Mouse (Mus musculus): ENCODE measurements around the gene Slc6a16. TPM values are rescaled to one million over a fixed set of nuclear protein-coding genes. Genes with fewer than 3 reads are reported as not detected.

Slc6a16 gene
- under 1 TPM; 0.31 to 0.78 TPM for total RNA-seq (2023)

DNA sequence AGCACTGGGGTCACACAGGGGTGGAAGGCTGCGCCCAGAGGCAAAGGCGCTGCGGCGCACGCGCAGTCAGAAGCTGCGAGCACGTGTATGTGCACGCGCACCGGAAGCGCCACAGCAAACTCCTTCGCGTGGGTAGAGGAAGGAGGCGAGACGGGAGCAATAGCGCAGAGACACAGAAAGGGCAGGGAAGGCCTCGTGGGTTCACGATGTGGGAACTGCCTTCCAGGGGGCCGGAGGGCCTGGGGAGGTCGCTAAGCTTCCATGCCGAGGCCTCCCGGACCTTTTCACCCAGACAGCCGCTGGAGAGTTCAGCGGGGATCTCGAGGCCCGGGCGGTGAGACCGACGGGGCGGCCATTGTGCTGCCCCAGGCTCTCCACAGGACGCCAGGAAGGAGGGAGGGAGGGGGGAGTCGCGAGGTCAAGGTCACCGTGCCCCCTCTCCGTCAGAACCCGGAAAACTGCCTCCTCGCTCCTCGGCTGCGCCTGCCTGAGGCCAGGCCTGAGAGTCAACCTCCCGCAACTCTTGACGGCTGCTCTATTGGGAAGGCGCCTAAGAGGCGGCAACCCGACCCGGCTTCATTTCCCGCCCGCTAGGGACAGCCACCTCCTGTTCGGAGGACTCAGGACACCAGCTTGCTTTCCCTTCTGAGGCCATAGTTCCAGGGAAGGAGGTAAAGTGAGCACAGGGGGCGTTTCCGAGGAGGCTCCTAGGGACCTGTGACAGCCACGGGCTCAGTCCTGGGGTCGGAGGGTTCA lies at the start of gene Slc6a16:
Gene Slc6a16, plus strand, starts transcription at position 453 of the 756 bp plus-strand sequence.

DNA sequence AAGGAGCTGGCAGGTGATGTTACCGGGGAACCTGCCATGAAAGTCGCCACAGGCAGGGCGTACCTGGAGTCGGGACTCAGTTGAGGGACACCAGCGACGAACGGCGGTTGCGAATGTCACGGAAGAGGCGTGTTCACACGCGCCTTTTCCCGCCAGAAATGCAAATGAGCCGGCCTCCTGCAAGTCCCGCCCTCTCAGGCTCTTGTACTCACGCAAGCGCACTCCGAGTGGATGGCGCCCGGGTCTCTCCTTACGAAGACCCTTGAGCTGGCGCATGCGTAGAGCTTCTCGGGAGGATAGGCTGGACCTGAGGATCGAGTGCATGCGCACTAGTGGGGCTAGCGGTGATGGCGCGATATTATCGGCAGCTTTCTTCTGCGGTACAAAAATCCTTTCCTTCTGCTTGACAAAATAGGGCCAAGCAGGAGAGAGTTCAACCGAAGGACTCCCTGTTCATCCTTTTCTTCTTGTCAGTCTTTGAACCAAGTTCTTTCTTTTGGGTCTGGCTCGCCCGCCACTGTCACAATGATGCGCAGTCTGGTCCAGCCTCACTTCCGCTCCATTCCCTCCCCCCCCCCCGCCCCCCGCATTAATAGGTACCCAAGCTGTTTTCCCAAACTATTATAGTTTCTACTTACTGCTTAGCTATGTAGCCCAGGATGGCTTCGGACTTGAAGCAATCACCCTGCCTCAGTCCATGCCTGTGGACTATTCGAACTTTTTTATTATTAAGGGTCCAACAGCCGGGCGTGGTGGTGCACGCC lies 36.3 kb upstream of the Slc6a16 start, which contains the start of gene Ccdc155:
Gene Ccdc155, minus strand, starts transcription at position 513 of the 764 bp plus-strand sequence.

DNA sequence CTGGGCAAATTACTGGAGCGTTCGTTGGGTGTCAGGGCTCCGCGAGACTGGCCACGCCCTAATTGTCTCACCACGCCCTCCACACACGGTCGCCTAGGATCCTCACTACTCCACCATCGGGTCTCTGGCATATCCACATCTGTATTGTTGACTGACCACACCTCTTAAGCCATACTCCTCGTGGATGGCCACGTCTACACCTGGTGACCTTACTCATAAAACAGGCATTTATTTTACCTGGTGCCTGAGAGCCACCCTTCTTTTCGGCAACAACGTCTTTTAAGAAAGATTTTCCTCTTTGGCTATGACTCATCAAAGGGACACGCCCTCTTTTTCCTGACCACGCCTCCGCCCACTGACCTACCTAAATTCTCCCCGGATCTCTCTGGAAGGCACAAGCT lies 29.0 kb upstream of the Slc6a16 start, which contains the start of gene Dkkl1:
Gene Dkkl1, minus strand, starts transcription at position 297 of the 401 bp plus-strand sequence.

DNA sequence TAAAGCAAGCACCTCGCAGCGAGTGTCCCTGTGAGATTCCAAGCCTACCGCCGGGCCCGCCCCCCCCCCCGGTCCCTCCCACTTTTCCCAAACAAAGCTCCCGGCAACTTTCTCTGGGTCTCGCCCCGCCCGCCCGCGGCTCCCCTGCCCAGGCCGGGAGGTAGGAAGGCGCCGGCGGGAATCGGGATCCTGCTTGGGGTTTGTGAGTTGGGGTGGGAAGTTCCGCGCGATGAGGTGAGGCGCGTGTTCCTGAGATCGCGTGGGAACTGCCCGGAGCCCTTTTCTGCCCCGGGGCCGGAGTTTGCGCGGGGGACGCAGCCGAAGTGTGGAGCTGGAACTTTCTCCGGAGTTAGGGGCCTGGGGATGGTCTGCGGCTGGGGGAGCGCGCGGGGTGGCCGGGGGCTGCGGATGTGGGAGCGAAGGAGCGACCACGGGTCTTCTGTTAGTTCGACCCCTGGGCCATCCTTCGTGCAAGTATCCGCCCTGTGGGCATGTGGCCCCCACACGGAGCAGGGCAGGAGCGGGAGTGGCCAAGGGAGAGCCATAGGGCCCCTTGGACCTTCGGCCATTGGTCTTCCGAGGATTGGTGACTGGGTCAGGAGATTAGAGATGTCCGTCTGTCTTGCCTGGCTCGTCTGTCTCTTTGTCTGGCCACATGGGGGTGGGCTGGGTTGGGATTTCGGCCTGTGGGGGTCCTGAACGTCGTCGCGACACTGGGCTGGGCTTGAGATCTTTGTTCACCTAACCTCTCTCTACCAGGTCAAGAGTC lies 25.0 kb upstream of the Slc6a16 start, which contains the start of gene Tead2:
Gene Tead2, plus strand, starts transcription at position 81 of the 769 bp plus-strand sequence.

DNA sequence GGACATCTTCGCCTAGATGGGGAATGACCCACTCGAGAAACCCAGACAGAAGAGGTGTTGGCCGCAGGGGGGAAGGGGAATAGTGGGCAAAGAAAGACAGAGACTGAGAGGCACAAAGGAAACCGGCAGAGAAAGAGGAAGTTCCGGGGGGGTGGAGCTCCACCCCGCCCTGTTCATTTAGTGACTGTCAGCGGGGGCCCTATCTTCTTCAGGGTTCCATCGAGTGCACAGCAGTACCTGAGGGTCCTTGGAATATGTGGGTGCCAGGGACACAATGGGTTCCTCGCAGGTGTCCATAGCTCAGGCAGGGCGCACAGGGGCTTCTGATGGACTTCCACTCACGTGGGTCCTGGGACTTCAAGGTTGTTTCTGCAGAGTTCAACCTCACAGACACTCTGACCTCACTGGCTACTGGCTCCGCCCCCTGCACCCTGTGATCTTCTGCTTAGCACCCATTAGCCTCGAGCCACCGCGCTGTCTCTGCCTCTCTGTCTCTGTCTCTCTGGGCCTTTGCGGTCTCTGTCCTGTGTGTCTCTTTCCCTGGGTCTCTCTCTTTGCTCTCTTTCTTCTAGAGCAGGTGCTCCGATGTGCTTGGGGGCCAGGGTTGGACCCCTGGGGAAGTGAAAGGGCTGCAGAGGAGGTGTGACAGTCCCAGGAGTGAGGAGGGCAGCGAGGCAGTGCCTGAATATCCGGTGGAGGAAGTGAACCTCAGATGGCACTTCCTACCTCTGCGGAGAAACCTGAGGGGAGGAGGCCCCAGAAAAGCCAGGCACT lies 2.0 kb upstream of the Slc6a16 start, which contains the start of gene Cd37:
Gene Cd37, minus strand, starts transcription at position 393 of the 774 bp plus-strand sequence.

DNA sequence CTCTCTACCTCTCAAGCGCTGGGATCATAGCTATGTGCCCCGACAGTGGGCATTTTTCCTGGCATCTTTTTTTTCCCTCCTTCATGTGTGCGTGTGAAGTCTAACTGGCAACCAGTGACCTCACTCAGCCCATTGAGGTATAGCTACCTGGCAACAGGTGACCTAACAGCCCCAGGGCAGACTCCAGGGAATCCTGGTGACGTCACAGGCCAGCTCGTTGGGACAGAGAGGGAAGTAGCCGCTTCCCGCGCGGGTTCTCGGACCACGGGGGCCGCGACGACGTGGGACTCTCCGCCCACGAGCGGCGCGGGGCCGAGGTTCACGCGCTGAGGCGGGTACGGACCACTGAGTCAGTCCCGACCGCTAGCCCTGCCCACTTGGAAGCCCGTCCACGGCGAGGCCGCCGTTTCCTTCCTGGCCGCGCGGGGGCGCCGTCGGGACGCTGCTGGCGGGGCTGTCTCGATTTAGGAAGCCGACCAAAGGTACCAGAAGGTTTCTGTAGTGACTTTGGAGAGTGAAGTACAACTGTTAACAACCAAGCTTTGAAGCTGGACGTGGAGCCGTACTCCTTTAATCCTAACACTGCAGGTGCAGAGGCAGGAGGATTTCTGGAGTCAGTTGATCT lies 36.4 kb downstream of the Slc6a16 start, which contains the start of gene Slc6a21:
Gene Slc6a21, plus strand, starts transcription at position 378 of the 625 bp plus-strand sequence.

Other genes starting within 250 kb of the Slc6a16 start
- gene Irf3, start 243.4 kb upstream of the Slc6a16 start, total RNA-seq (2023) = 10 to 100 TPM; 55.8 to 60.1 TPM
- 10 to 100 TPM in 1 of 2 experiments, 1 to 10 TPM in 1; 9.3 to 14.3 TPM for gene Bcl2l12, start 242.4 kb upstream of the Slc6a16 start, total RNA-seq (2023)
- gene Scaf1, start 224.7 kb upstream of the Slc6a16 start, total RNA-seq (2023) = 10 to 100 TPM; 57.7 to 58.5 TPM
- gene Rras, start 223.1 kb upstream of the Slc6a16 start, total RNA-seq (2023) = 10 to 100 TPM; 13.6 to 16.8 TPM
- 10 to 100 TPM; 22.7 to 23.8 TPM for gene Prr12, start 188.2 kb upstream of the Slc6a16 start, total RNA-seq (2023)
- 10 to 100 TPM; 31.4 to 34.3 TPM for gene Nosip, start 178.7 kb upstream of the Slc6a16 start, total RNA-seq (2023)
- 10 to 100 TPM; 14.5 to 15.6 TPM for gene Prrg2, start 178.4 kb upstream of the Slc6a16 start, total RNA-seq (2023)
- 1 to 10 TPM in 1 of 2 experiments, under 1 TPM in 1; 0.79 to 2.8 TPM for gene Rcn3, start 148.9 kb upstream of the Slc6a16 start, total RNA-seq (2023)
- 10 to 100 TPM; 15.6 to 23.0 TPM for gene Fcgrt, start 137.2 kb upstream of the Slc6a16 start, total RNA-seq (2023)
- 1,000 to 10,000 TPM in 1 of 2 experiments, 100 to 1,000 TPM in 1; 885 to 1,040 TPM for gene Rps11, start 116.6 kb upstream of the Slc6a16 start, total RNA-seq (2023)
- 1,000 to 10,000 TPM; 1,010 to 1,095 TPM for gene Rpl13a, start 112.3 kb upstream of the Slc6a16 start, total RNA-seq (2023)
- not detected for gene Gm45713, start 104.9 kb upstream of the Slc6a16 start, total RNA-seq (2023)
- 10 to 100 TPM; 23.6 to 24.1 TPM for gene Flt3l, start 104.7 kb upstream of the Slc6a16 start, total RNA-seq (2023)
- 10 to 100 TPM; 40.2 to 48.4 TPM for gene Pih1d1, start 86.8 kb upstream of the Slc6a16 start, total RNA-seq (2023)
- 100 to 1,000 TPM in 1 of 2 experiments, 10 to 100 TPM in 1; 79.9 to 118 TPM for gene Aldh16a1, start 86.5 kb upstream of the Slc6a16 start, total RNA-seq (2023)
- not detected for gene Slc17a7, start 77.1 kb upstream of the Slc6a16 start, total RNA-seq (2023)
- gene Gfy, start 61.5 kb upstream of the Slc6a16 start, total RNA-seq (2023) = not detected
- not detected for gene Pth2, start 60.1 kb upstream of the Slc6a16 start, total RNA-seq (2023)
- gene Ccdc155, start 36.2 kb upstream of the Slc6a16 start, total RNA-seq (2023) = under 1 TPM in 1 of 2 experiments, not detected in 1; 0.20 TPM
- gene Dkkl1, start 28.9 kb upstream of the Slc6a16 start, total RNA-seq (2023) = under 1 TPM; 0.58 to 0.95 TPM
- gene Tead2, start 25.3 kb upstream of the Slc6a16 start, total RNA-seq (2023) = not detected
- 100 to 1,000 TPM; 351 to 377 TPM for gene Cd37, start 2.0 kb upstream of the Slc6a16 start, total RNA-seq (2023)
- gene Slc6a21, start 36.4 kb downstream of the Slc6a16 start, total RNA-seq (2023) = under 1 TPM in 1 of 2 experiments, not detected in 1; 0.33 TPM
- 1 to 10 TPM; 3.5 to 4.6 TPM for gene Trpm4, start 92.7 kb downstream of the Slc6a16 start, total RNA-seq (2023)
- gene Hrc, start 94.2 kb downstream of the Slc6a16 start, total RNA-seq (2023) = not detected
- gene Ppfia3, start 125.9 kb downstream of the Slc6a16 start, total RNA-seq (2023) = not detected
- gene Lin7b, start 129.5 kb downstream of the Slc6a16 start, total RNA-seq (2023) = not detected
- 100 to 1,000 TPM; 286 to 302 TPM for gene Snrnp70, start 154.7 kb downstream of the Slc6a16 start, total RNA-seq (2023)
- not detected for gene Kcna7, start 164.6 kb downstream of the Slc6a16 start, total RNA-seq (2023)
- not detected for gene Ntf5, start 172.6 kb downstream of the Slc6a16 start, total RNA-seq (2023)
- not detected for gene Lhb, start 179.7 kb downstream of the Slc6a16 start, total RNA-seq (2023)
- 10 to 100 TPM; 49.3 to 67.0 TPM for gene Gys1, start 193.8 kb downstream of the Slc6a16 start, total RNA-seq (2023)
- 10 to 100 TPM; 31.3 to 32.1 TPM for gene Ruvbl2, start 197.0 kb downstream of the Slc6a16 start, total RNA-seq (2023)
- gene Ftl1, start 218.8 kb downstream of the Slc6a16 start, total RNA-seq (2023) = 1,000 to 10,000 TPM; 1,155 to 1,244 TPM
- 10 to 100 TPM; 42.2 to 50.4 TPM for gene Bax, start 225.8 kb downstream of the Slc6a16 start, total RNA-seq (2023)
- not detected for gene Tulp2, start 240.8 kb downstream of the Slc6a16 start, total RNA-seq (2023)
- gene Gm45808, start 245.7 kb downstream of the Slc6a16 start, total RNA-seq (2023) = 1 to 10 TPM in 1 of 2 experiments, under 1 TPM in 1; 0.80 to 1.9 TPM
- 1 to 10 TPM; 6.0 to 7.5 TPM for gene Dhdh, start 247.7 kb downstream of the Slc6a16 start, total RNA-seq (2023)

Measured in neutrophil, adult 59 days (primary cell).